Mouse (Mus musculus): ENCODE measurements around the gene Il23a. TPM values are rescaled to one million over a fixed set of nuclear protein-coding genes. Genes with fewer than 3 reads are reported as not detected.

Gene Il23a
- polyA plus RNA-seq (2012; rRNA removed) (0.18 and 0.31 TPM in 2 replicates), polyA plus RNA-seq (2014; fragmentation: Nextera tagmentation; extraction: Ambion mirVana) (0.28 TPM in 1 of 2 replicates, not detected in the other)

- H3K27ac ChIP-seq (replicated peaks; ENCODE audit: low read depth, low read length): no peak within 1 kb of the TSS
- ATAC-seq (ENCODE audit: low FRiP score, low read depth): no peak
- no peak within 1 kb of the TSS for H3K9ac ChIP-seq (ENCODE audit: low read depth, low read length, severe bottlenecking)
Measured at GRCm38 (mm10) chr10:128298702-128299171, at the start of gene Il23a. Gene Il23a, minus strand, starts transcription at chr10:128298752.

GRCm38 (mm10) chr10:128347541-128347940, 49.0 kb upstream of the Il23a start:
- Histone ChIP-seq H3K27me3 (ENCODE audit: control insufficient read depth, insufficient read depth, low read length) (no peaks in the 10 kb centered on the region), H3K9me3 (ENCODE audit: control insufficient read depth, low read length) (no peaks in the 10 kb centered on the region), H3K4me1 (ENCODE audit: control insufficient read depth, insufficient read depth, low read length) (peaks cover 3% of the 10 kb centered on the region), H3K27ac (replicated peaks; ENCODE audit: low read depth, low read length) (no peak overlapping the region), H3K4me2 (replicated peaks; ENCODE audit: low read depth, low read length, severe bottlenecking) (no peak overlapping the region), H3K9ac (ENCODE audit: low read depth, low read length, severe bottlenecking) (no peak overlapping the region), H3K36me3 (ENCODE audit: control insufficient read depth, insufficient read depth, low read length) (peaks cover 33% of the 10 kb centered on the region), H3K4me3 (replicated peaks; ENCODE audit: low read length) (no peak overlapping the region)
- ATAC-seq (ENCODE audit: low FRiP score, low read depth) (no peak), DNase-seq (ENCODE audit: low spot score) (no peak)
- WGBS: 85% methylated on average over 8 of the region's 8 CpGs
- no peak for TF ChIP-seq POLR2A (IDR thresholded peaks at IDR 0.05; ENCODE audit: borderline replicate concordance, extremely low read depth, insufficient read depth, insufficient read length)

More at GRCm38 (mm10) chr10:128298702-128299171, at the start of gene Il23a:
- Histone ChIP-seq H3K9me3 (ENCODE audit: control insufficient read depth, low read length) (no peaks in the 10 kb centered on the region), H3K27me3 (ENCODE audit: control insufficient read depth, insufficient read depth, low read length) (no peaks in the 10 kb centered on the region), H3K4me1 (ENCODE audit: control insufficient read depth, insufficient read depth, low read length) (peaks cover 8% of the 10 kb centered on the region), H3K4me3 (replicated peaks; ENCODE audit: low read length) (no peak within 1 kb of the TSS), H3K4me2 (replicated peaks; ENCODE audit: low read depth, low read length, severe bottlenecking) (no peak within 1 kb of the TSS), H3K36me3 (ENCODE audit: control insufficient read depth, insufficient read depth, low read length) (no peaks in the 10 kb centered on the region)
- TF ChIP-seq POLR2A (IDR thresholded peaks at IDR 0.05; ENCODE audit: borderline replicate concordance, extremely low read depth, insufficient read depth, insufficient read length): no peak
- no peak for DNase-seq (ENCODE audit: low spot score)
- 81% methylated on average over 11 of the region's 11 CpGs for WGBS

DNA sequence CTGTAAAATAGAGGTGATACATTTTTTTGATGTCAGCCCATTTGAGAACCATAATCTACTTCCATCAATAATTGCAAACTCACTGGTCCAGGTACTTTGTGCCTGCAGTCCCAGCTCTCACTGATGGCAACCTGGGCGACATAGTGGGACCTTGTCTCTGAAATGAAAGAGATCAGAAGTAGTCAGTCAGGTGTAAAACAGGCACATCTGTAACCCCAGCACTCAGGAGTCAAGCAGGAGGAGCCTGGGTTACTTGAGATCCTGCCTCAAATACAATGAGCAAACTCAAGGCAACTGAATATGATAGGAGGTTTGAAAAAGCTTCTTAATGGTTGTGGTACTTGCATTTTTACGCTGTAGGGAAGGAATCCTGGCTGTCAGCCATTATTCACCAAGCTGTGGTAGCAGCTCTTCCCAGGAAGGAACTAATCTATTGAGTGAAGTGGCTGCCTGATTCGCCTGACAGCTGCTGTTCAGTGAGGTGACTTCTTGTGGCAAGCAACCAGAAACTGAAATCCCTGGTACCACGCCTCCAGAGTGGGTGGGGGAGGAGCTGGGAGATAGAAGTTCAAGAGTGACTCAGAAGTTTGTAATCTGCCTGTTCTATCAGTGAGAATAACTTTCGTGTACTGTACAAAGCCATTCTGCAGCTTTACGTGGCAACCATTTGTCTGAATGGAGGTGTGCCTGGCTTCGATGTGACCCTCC, 46.2 kb upstream of the Il23a start:
- peak; percentile 79 for DNase-seq (ENCODE audit: low spot score)
- no peaks in the 10 kb centered on the region for H3K27me3 ChIP-seq (ENCODE audit: control insufficient read depth, insufficient read depth, low read length)
- H3K27ac ChIP-seq (replicated peaks; ENCODE audit: low read depth, low read length): peak overlapping the region; percentile 10; the same call in 1 of the 2 replicates
- H3K4me2 ChIP-seq (replicated peaks; ENCODE audit: low read depth, low read length, severe bottlenecking): no peak overlapping the region
- H3K4me3 ChIP-seq (replicated peaks; ENCODE audit: low read length): no peak overlapping the region
- peak overlapping the region; percentile 31 for H3K9ac ChIP-seq (ENCODE audit: low read depth, low read length, severe bottlenecking)
- H3K4me1 ChIP-seq (ENCODE audit: control insufficient read depth, insufficient read depth, low read length): peaks cover 3% of the 10 kb centered on the region
- H3K36me3 ChIP-seq (ENCODE audit: control insufficient read depth, insufficient read depth, low read length): peaks cover 5% of the 10 kb centered on the region
- peak; percentile 76 for ATAC-seq (ENCODE audit: low FRiP score, low read depth)
- WGBS: 48% methylated on average over 7 of the region's 7 CpGs
- TF ChIP-seq POLR2A (IDR thresholded peaks at IDR 0.05; ENCODE audit: borderline replicate concordance, extremely low read depth, insufficient read depth, insufficient read length): no peak
- no peaks in the 10 kb centered on the region for H3K9me3 ChIP-seq (ENCODE audit: control insufficient read depth, low read length)

DNA sequence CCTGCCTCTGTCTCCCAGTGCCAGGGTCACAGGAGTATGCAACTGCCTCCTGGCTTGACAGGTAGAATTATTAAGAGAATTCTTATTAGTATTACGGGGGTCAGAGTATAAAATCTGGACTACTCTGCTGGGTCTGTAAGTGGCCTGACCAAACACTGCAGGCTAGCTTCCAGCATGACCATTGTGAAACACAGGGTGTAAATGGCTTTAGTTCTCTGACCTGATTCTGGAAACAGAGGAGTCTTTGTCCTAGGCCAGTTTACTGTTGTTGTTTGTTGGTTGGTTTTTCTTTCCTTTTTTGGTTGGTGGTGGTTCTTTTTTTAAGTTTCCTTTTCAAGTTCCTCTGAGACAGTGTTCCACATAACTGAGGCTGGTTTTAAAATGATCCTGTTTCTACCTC, 44.9 kb upstream of the Il23a start:
- DNase-seq (ENCODE audit: low spot score): no peak
- Histone ChIP-seq H3K4me1 (ENCODE audit: control insufficient read depth, insufficient read depth, low read length) (peaks cover 9% of the 10 kb centered on the region), H3K9me3 (ENCODE audit: control insufficient read depth, low read length) (no peaks in the 10 kb centered on the region), H3K9ac (ENCODE audit: low read depth, low read length, severe bottlenecking) (no peak overlapping the region), H3K27ac (replicated peaks; ENCODE audit: low read depth, low read length) (no peak overlapping the region), H3K4me2 (replicated peaks; ENCODE audit: low read depth, low read length, severe bottlenecking) (no peak overlapping the region), H3K27me3 (ENCODE audit: control insufficient read depth, insufficient read depth, low read length) (no peaks in the 10 kb centered on the region), H3K4me3 (replicated peaks; ENCODE audit: low read length) (no peak overlapping the region), H3K36me3 (ENCODE audit: control insufficient read depth, insufficient read depth, low read length) (peaks cover 2% of the 10 kb centered on the region)
- WGBS: 93% methylated on average over 1 of the region's 1 CpGs
- no peak for ATAC-seq (ENCODE audit: low FRiP score, low read depth)
- TF ChIP-seq POLR2A (IDR thresholded peaks at IDR 0.05; ENCODE audit: borderline replicate concordance, extremely low read depth, insufficient read depth, insufficient read length): no peak

DNA sequence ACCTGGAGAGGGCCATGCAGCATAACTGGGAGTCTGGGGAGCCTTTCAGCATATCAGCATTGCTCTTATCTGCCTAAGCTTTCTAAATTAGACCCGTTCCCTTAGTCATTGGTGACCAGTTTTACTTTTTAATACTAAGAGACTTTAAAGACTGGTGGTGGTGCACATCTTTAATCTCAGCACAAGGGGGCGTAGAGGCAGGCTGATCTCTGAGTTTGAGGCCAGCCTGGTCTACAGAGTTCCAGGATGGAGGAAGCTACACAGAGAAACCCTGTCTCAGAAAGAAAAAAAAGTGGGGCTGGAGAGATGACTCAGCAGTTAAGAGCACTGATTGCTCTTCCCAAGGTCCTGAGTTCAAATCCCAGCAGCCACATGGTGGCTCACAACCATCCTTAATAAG, 41.7 kb upstream of the Il23a start:
- H3K9ac ChIP-seq (ENCODE audit: low read depth, low read length, severe bottlenecking): no peak overlapping the region
- H3K9me3 ChIP-seq (ENCODE audit: control insufficient read depth, low read length): no peaks in the 10 kb centered on the region
- no peaks in the 10 kb centered on the region for H3K27me3 ChIP-seq (ENCODE audit: control insufficient read depth, insufficient read depth, low read length)
- ATAC-seq (ENCODE audit: low FRiP score, low read depth): no peak
- 92% methylated on average over 2 of the region's 2 CpGs for WGBS
- H3K4me2 ChIP-seq (replicated peaks; ENCODE audit: low read depth, low read length, severe bottlenecking): no peak overlapping the region
- no peak overlapping the region for H3K27ac ChIP-seq (replicated peaks; ENCODE audit: low read depth, low read length)
- H3K4me3 ChIP-seq (replicated peaks; ENCODE audit: low read length): no peak overlapping the region
- no peak for DNase-seq (ENCODE audit: low spot score)
- peaks cover 10% of the 10 kb centered on the region for H3K4me1 ChIP-seq (ENCODE audit: control insufficient read depth, insufficient read depth, low read length)
- no peak for TF ChIP-seq POLR2A (IDR thresholded peaks at IDR 0.05; ENCODE audit: borderline replicate concordance, extremely low read depth, insufficient read depth, insufficient read length)
- peaks cover 2% of the 10 kb centered on the region for H3K36me3 ChIP-seq (ENCODE audit: control insufficient read depth, insufficient read depth, low read length)

Measured in limb, embryonic 14.5 days (tissue).